Mouse (Mus musculus) CH12F3 (cell line): ENCODE data around the gene Gle1.
"Not testable (repeated sequence)": the region's sequence is repeated elsewhere in the genome, so short reads cannot be mapped to it uniquely, and the experiment has no call there.

Source experiments
- in situ Hi-C: fragments of 300-500 bp; cut with MboI; formaldehyde crosslinking; loops from 2 replicates; pipeline ENCODE4 v1.14.3; 2020; ENCODE audit warnings: low sequenced_read_pairs

Gene Gle1

GRCm38 (mm10) chr2:29934906-29935599 lies at the start of gene Gle1:
Gle1 (plus strand) TSS chr2:29935426.
- in situ Hi-C loops: no loop called here

DNA sequence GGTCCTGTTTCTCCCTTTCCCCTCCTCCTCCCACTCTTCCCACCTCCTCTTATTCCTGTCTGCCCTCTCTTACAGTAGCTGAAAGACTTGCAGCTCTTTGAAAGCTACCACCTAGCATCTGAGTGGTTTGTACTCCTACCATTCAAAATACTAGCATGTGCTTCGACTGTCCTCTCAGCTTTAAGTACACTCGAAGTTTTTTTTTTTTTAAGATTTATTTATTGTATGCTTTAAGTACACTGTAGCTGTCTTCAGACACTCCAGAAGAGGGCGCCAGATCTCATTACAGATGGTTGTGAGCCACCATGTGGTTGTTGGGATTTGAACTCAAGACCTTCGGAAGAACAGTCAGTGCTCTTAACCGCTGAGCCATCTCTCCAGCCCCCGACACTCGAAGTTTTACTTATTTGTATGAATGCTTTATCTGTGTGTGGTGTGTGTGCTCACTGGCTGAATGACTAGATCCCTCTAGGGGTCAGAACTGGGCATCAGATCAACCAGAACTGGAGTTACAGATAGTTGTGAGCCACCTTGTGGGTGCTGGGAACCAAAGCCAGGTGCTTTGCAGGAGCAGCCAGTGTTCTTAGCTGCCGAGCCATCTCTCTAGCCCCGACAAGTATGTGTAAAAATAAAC lies 48.5 kb upstream of the Gle1 start:
- in situ Hi-C loops: not testable (repeated sequence)

GRCm38 (mm10) chr2:29889066-29889944 lies 45.9 kb upstream of the Gle1 start, which contains the start of gene Odf2:
Odf2 (plus strand) TSS chr2:29889221.
- in situ Hi-C loops: no loop called here

GRCm38 (mm10) chr2:29889991-29890833 lies 45.0 kb upstream of the Gle1 start:
- in situ Hi-C loops: no loop called here

GRCm38 (mm10) chr2:29891773-29892172 lies 43.5 kb upstream of the Gle1 start:
- in situ Hi-C loops: no loop called here

- in situ Hi-C loops: no loop called here
These were observed 39.2 kb upstream of the Gle1 start for GRCm38 (mm10) chr2:29896071-29896470.

- in situ Hi-C loops: no loop called here
These were observed 37.9 kb upstream of the Gle1 start for GRCm38 (mm10) chr2:29897366-29897765.

GRCm38 (mm10) chr2:29898081-29898480 lies 37.1 kb upstream of the Gle1 start:
- in situ Hi-C loops: no loop called here

- in situ Hi-C loops: no loop called here
These were observed 33.0 kb upstream of the Gle1 start for GRCm38 (mm10) chr2:29902194-29902593.

- in situ Hi-C loops: not testable (repeated sequence)
These were observed 27.1 kb upstream of the Gle1 start for GRCm38 (mm10) chr2:29908171-29908570.

DNA sequence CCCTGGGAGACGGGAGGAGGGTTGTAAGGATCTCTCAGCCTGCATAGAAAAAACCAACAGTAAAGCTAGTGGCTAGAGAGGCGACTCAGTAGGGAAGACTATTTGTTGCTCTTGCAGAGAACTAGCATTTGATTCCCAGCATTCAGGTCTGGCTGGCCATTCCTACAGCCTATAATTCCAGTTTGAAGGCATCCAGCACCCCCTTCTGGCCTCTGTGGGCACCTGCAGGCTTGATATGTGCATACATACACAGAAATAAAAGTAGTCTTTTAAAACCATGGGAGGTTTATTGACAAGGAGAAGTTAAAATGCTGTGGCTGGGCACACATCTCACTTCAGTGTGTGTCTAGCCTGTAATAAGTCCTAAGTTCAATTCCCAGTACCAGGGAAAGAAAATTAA lies 25.2 kb upstream of the Gle1 start:
- in situ Hi-C loops: no loop called here

GRCm38 (mm10) chr2:29917621-29918020 lies 17.6 kb upstream of the Gle1 start:
- in situ Hi-C loops: no loop called here

DNA sequence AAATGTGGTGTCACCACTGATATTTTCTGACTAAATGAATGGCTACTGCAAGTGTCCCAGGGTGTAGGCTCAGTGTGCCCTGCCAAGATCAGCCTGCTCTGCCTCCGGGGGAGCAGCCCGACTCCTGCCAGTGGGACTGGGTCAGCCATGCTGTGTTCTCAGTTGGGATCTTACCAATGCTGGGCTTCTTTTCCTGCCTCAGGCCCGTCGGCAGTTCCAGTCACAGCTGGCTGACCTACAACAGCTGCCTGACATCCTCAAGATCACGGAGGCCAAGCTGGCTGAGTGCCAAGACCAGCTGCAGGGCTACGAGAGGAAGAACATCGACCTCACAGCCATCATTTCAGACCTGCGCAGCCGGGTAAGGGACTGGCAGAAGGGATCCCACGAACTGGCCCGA lies 13.2 kb upstream of the Gle1 start:
- in situ Hi-C loops: no loop called here

GRCm38 (mm10) chr2:29926542-29926941 lies 8.7 kb upstream of the Gle1 start:
- in situ Hi-C loops: no loop called here

GRCm38 (mm10) chr2:29930506-29930905 lies 4.7 kb upstream of the Gle1 start:
- in situ Hi-C loops: no loop called here

- in situ Hi-C loops: no loop called here
These were observed 4.0 kb upstream of the Gle1 start for GRCm38 (mm10) chr2:29931194-29931593.

DNA sequence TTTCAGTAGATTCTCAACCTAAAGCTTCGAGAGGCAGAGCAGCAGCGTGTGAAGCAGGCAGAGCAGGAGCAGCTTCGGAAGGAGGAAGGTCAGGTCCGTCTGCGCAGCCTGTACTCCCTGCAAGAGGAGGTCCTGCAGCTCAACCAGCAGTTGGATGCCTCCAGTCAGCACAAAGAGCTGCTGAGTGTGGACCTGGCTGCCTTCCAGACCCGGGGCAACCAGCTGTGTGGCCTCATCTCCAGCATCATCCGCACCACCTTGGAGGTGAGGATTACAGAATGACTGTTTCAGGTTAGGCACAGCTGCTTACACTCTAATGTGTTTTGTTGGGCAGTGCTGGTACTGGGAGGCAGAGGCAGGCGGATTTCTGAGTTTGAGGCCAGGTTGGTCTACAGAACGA lies 4.8 kb downstream of the Gle1 start:
- in situ Hi-C loops: no loop called here

- in situ Hi-C loops: no loop called here
These were observed 5.6 kb downstream of the Gle1 start for GRCm38 (mm10) chr2:29940826-29941225.

GRCm38 (mm10) chr2:29944723-29945122 lies 9.5 kb downstream of the Gle1 start:
- in situ Hi-C loops: no loop called here

- in situ Hi-C loops: no loop called here
These were observed 13.7 kb downstream of the Gle1 start for GRCm38 (mm10) chr2:29948896-29949295.

DNA sequence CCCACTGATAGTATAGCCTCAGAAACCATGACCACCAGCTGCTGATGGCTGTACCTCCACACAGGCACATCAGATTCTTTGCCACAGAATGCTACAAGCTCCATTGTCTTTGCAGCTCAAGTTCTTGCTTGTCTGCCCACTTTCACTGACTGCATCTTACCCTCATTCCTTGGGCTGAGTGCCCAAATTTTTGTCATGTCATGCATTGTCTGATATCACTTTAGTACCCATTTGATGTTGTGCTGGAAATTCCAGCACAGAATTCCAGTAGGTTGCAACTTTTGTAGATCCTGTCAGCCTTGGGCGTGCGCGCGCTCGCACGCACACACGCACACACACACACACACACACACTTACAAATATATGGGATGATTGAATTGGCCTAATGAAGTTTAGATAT lies 26.0 kb downstream of the Gle1 start:
- in situ Hi-C loops: no loop called here
